Mouse (Mus musculus): ENCODE measurements around the gene Id3.

DNA sequence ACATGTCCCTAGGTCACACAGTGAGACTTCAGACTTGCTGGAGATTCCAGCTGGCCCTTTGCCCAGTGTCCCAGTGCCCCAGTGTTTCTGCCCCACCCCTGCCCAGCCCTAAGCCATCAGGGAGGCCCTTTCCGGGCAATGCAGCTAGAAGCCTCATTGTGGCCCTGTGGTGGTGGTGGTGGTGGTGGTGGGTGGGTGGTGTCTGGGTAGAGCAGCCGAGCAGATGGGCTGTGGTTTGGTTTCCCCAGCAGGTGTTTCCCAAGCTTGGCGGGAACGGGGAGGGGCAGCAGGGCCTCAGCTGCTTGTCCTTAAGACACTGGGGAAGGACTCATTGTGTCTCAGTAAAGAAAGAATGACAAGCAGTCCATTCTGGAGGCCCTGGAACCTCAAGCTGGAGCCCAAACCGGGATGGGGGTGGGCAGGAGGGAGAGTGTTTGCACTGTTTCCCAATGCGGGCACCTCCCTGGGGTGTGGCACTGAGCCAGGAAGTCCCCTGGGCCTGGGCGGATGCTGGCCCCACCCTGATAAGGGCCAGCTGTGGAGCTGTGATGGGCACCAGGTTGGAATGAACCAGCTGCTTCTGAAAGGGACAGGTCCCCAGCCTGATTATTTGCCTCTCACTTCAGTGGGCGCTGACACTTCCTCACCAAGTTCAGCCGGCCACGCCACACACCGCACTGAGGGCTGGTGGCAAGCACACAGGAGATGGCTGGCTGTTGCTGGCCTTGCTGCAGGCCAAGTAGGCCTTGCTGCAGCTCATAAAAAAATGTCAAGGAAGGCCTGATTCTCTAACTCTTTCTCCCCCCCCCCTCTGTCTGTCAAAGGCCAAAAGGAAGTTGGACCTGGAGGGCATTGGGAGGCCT, 34.5 kb downstream of the Id3 start:
- TF ChIP-seq TAL1 (IDR thresholded peaks at IDR 0.05; ENCODE audit: low read length) (peak; percentile 87), GATA1 (IDR thresholded peaks at IDR 0.05; ENCODE audit: low read length) (peak; percentile 99)
